Mouse (Mus musculus): ENCODE results near the gene Astn2. TPM values are rescaled to one million over a fixed set of nuclear protein-coding genes. Genes with fewer than 3 reads are reported as not detected.

The Astn2 gene
- polyA plus RNA-seq, 1 experiment, result 1.1 TPM

- 77% methylated on average over 2 of the region's 2 CpGs for WGBS
- no peaks in the 10 kb centered on the region for H3K4me1 ChIP-seq (ENCODE audit: control insufficient read depth, insufficient read depth, low read length)
- TF ChIP-seq POLR2A (IDR thresholded peaks at IDR 0.05; ENCODE audit: borderline replicate concordance, control insufficient read depth, low read depth, low read length) (no peak), CTCF (IDR thresholded peaks at IDR 0.05; ENCODE audit: control insufficient read depth, insufficient read depth, low read length) (no peak)
- H3K4me3 ChIP-seq (replicated peaks; ENCODE audit: control insufficient read depth, low read depth, low read length), result no peak overlapping the region
- H3K27ac ChIP-seq (ENCODE audit: control insufficient read depth, insufficient read depth, low read depth, low read length, poor library complexity), result no peak overlapping the region
These were observed 458.4 kb downstream of the Astn2 start for GRCm38 (mm10) chr4:65946021-65946420.

GRCm38 (mm10) chr4:65930901-65931300 lies 473.5 kb downstream of the Astn2 start:
- 47% methylated on average over 2 of the region's 2 CpGs for WGBS
- no peaks in the 10 kb centered on the region for H3K4me1 ChIP-seq (ENCODE audit: control insufficient read depth, insufficient read depth, low read length)
- TF ChIP-seq POLR2A (IDR thresholded peaks at IDR 0.05; ENCODE audit: borderline replicate concordance, control insufficient read depth, low read depth, low read length) (no peak), CTCF (IDR thresholded peaks at IDR 0.05; ENCODE audit: control insufficient read depth, insufficient read depth, low read length) (no peak)

GRCm38 (mm10) chr4:65920294-65920693 lies 484.1 kb downstream of the Astn2 start:
- WGBS, result 69% methylated on average over 1 of the region's 1 CpGs

More at GRCm38 (mm10) chr4:65930901-65931300, 473.5 kb downstream of the Astn2 start:
- Histone ChIP-seq H3K27ac (ENCODE audit: control insufficient read depth, insufficient read depth, low read depth, low read length, poor library complexity) (no peak overlapping the region), H3K4me3 (replicated peaks; ENCODE audit: control insufficient read depth, low read depth, low read length) (no peak overlapping the region)

GRCm38 (mm10) chr4:65916027-65917008 lies 488.1 kb downstream of the Astn2 start:
- Histone ChIP-seq H3K4me1 (ENCODE audit: control insufficient read depth, insufficient read depth, low read length) (no peaks in the 10 kb centered on the region), H3K4me3 (replicated peaks; ENCODE audit: control insufficient read depth, low read depth, low read length) (no peak overlapping the region), H3K27ac (ENCODE audit: control insufficient read depth, insufficient read depth, low read depth, low read length, poor library complexity) (no peak overlapping the region)
- WGBS, result 68% methylated on average over 11 of the region's 11 CpGs
- TF ChIP-seq POLR2A (IDR thresholded peaks at IDR 0.05; ENCODE audit: borderline replicate concordance, control insufficient read depth, low read depth, low read length), result no peak
- no peak for TF ChIP-seq CTCF (IDR thresholded peaks at IDR 0.05; ENCODE audit: control insufficient read depth, insufficient read depth, low read length)

More at GRCm38 (mm10) chr4:65920294-65920693, 484.1 kb downstream of the Astn2 start:
- Histone ChIP-seq H3K27ac (ENCODE audit: control insufficient read depth, insufficient read depth, low read depth, low read length, poor library complexity) (no peak overlapping the region), H3K4me1 (ENCODE audit: control insufficient read depth, insufficient read depth, low read length) (no peaks in the 10 kb centered on the region), H3K4me3 (replicated peaks; ENCODE audit: control insufficient read depth, low read depth, low read length) (no peak overlapping the region)
- no peak for TF ChIP-seq CTCF (IDR thresholded peaks at IDR 0.05; ENCODE audit: control insufficient read depth, insufficient read depth, low read length)
- no peak for TF ChIP-seq POLR2A (IDR thresholded peaks at IDR 0.05; ENCODE audit: borderline replicate concordance, control insufficient read depth, low read depth, low read length)

- Histone ChIP-seq H3K4me3 (replicated peaks; ENCODE audit: control insufficient read depth, low read depth, low read length) (no peak overlapping the region), H3K4me1 (ENCODE audit: control insufficient read depth, insufficient read depth, low read length) (no peaks in the 10 kb centered on the region), H3K27ac (ENCODE audit: control insufficient read depth, insufficient read depth, low read depth, low read length, poor library complexity) (no peak overlapping the region)
- TF ChIP-seq POLR2A (IDR thresholded peaks at IDR 0.05; ENCODE audit: borderline replicate concordance, control insufficient read depth, low read depth, low read length), result no peak
- no peak for TF ChIP-seq CTCF (IDR thresholded peaks at IDR 0.05; ENCODE audit: control insufficient read depth, insufficient read depth, low read length)
- WGBS, result 68% methylated on average over 8 of the region's 8 CpGs
These were observed 492.0 kb downstream of the Astn2 start for GRCm38 (mm10) chr4:65912247-65912942.

GRCm38 (mm10) chr4:65907660-65908059 lies 496.8 kb downstream of the Astn2 start:
- WGBS, result 66% methylated on average over 7 of the region's 7 CpGs
- no peak overlapping the region for H3K4me3 ChIP-seq (replicated peaks; ENCODE audit: control insufficient read depth, low read depth, low read length)
- H3K27ac ChIP-seq (ENCODE audit: control insufficient read depth, insufficient read depth, low read depth, low read length, poor library complexity), result no peak overlapping the region
- H3K4me1 ChIP-seq (ENCODE audit: control insufficient read depth, insufficient read depth, low read length), result no peaks in the 10 kb centered on the region
- no peak for TF ChIP-seq POLR2A (IDR thresholded peaks at IDR 0.05; ENCODE audit: borderline replicate concordance, control insufficient read depth, low read depth, low read length)
- TF ChIP-seq CTCF (IDR thresholded peaks at IDR 0.05; ENCODE audit: control insufficient read depth, insufficient read depth, low read length), result no peak

- WGBS, result 85% methylated on average over 2 of the region's 2 CpGs
- TF ChIP-seq CTCF (IDR thresholded peaks at IDR 0.05; ENCODE audit: control insufficient read depth, insufficient read depth, low read length) (no peak), POLR2A (IDR thresholded peaks at IDR 0.05; ENCODE audit: borderline replicate concordance, control insufficient read depth, low read depth, low read length) (no peak)
- no peak overlapping the region for H3K4me3 ChIP-seq (replicated peaks; ENCODE audit: control insufficient read depth, low read depth, low read length)
- no peak overlapping the region for H3K27ac ChIP-seq (ENCODE audit: control insufficient read depth, insufficient read depth, low read depth, low read length, poor library complexity)
- no peaks in the 10 kb centered on the region for H3K4me1 ChIP-seq (ENCODE audit: control insufficient read depth, insufficient read depth, low read length)
These were observed 499.4 kb downstream of the Astn2 start for GRCm38 (mm10) chr4:65904963-65905362.

All from bone marrow, adult 2 months (tissue).